Mouse (Mus musculus): ENCODE measurements around the gene Prkcz.

Gene Prkcz

GRCm38 (mm10) chr4:155220213-155221100 lies 140.7 kb downstream of the Prkcz start:
- DNase-seq (ENCODE audit: low read depth), result peak; percentile 56

DNA sequence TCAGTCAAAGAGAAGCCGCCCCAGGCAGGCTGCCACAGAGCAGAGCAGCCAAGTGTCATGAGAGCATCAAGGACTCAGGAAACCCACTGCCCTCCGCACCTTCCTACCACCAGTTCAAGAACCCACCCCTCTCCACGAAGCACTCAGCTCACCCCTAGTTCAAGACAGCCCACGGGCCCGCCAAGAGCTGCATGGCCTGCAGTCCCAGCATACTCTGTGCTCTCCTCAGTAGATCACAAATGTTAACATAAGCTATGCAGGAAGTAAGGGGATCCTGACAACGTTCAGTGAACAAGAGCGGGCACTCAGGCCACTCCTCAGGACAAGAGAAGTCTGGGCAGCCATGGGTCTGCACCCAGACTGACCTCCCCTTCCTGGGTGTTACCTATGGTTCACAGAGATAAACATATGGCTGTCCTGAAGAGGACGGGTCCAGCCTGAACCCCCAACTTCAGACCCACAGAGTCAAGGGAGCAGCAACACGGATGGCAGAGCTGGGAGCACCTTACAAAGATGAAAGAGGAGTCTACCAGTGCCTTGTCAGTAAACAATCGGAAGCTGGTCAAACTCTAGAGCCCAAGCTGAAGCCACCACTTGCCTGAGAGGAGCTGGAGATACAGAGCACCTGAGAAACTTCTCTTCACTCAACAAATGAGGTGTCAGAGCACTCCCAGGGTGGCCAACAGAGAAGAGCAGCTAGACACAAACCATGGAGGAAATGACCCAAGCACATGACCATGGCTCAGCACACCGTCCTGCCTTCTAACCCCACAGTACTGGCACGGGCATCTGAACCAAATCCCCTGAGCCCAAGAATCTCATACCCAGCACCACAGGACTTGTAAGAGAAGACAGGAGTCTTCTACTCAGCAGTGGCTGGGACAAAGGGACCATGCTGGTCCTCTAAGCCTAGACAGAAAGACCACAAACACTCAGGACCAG lies 141.6 kb downstream of the Prkcz start:
- peak; percentile 61 for DNase-seq (ENCODE audit: low read depth)

DNA sequence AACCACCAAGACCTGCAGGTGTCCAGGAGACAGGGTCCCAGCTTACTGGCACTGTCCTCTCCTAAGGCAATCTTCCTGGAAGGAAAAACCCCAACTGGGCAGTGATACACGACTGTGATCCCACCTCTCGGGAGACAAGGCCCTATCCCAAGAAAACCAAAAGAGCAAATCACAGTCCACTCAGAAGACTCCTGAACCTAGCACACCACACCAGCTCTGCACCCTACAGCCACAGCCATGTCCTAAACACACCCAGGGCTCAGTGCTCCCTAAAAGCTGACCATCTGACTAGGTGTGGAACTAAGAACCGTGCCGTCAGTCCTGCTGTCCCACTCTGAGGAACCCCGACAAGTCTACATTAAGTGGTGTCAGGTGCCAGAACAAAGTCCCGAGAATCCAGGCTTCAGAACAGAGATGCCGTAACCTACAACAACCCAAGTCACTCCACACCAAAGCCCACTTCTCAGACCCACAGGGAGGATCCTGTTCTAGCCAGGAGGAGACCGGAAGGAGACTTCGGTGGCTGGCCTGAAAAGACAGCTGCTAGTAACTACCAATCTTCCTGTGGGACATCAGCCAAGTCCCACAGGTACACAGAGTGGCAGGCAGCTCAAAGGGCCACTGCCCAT lies 142.9 kb downstream of the Prkcz start:
- peak; percentile 39 for DNase-seq (ENCODE audit: low read depth)

- DNase-seq (ENCODE audit: low read depth), result peak; percentile 76
Measured at GRCm38 (mm10) chr4:155217241-155218103, 143.7 kb downstream of the Prkcz start.

DNA sequence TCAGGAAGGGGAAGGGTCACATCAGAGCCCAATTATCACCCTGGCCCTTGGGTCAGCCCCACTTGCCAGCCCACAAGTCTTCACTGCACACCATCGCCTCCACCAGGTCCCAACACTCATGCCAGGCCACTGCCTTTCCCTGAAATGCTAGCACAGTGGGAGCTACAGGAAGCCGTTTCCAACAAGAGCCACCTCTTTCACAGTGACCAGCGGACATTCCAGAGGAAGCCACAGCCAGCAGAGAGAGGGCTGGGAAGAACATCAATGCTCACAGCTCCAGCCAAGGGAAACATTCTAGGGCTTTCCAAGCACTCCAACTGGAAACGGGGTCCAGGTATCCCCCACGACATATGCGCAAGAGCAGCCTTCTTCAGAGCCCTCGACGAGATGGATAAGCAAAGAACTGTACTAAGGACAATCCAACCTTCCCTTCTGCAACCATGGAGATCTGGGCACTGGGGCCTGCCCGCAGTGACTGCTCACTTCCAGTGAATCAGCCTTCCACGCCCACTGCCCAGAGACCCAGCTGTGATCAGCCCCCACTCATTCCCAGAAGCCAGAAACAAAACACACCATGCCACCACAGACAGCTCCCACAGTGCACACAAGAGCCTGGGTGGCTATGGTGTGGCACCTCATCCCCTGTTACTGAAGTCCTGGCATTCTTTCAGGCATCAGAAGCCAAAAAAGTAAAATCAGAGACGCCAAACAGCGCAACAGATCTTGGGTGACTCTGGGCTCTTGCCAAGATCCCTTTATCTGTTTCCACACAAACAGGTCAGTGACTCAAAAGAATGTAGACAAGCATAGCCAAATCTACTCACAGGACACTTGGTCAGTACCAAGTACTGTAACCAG lies 145.2 kb downstream of the Prkcz start:
- no peak for DNase-seq (ENCODE audit: low read depth)

DNA sequence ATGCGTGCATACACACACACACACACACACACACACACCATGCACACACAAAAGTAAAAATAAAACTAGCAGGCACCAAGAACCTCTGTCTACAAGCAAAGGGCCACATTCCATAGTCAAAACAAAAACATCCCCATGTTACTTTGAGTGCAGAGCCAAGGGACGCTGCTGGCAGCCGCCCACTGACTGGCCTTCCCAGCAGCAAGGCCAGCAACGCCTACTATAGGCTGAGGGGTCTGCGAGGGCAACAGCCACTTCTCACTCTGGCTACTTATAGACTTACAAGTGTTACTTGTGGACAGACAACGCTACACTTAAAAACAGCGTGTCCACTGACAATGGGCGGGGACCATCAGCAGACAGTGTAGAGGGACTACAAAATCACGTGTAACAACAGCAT lies 146.0 kb downstream of the Prkcz start:
- DNase-seq (ENCODE audit: low read depth), result no peak

- DNase-seq (ENCODE audit: low read depth), result no peak
Measured at GRCm38 (mm10) chr4:155214793-155215192, 146.4 kb downstream of the Prkcz start.

DNA sequence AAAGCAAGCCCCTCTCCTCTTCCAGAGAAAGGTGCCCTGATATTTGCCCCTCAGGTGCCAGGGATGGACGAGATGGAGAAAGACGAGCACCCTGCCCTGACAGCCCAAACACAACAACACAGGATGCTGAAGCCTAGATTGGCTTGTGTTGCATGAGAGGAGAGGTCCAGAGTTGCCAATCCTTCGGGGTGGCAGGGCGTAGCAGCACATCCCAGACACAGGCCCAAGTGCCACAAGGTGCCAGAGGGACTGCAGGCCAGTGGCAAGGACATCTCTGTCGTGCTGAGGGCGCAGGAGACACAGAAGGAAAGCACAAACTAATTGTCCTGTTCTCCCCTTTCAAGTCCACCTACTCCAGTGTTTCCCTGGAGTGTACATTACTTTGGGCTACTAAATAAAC lies 147.0 kb downstream of the Prkcz start:
- no peak for DNase-seq (ENCODE audit: low read depth)

DNA sequence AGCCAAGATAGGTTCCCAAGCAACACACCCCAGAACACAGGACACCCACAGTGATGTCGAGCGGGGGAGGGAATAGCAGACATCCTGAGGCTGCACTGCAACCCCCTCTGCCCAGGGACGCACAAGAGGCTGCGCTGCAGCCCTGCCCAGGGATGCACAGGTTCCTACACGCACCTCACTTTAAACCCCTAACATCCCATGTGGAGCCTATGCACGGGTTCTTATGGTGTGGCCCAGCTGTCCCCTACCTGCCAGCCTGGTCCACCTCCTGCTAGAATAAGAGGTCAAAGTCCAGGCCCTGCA lies 147.5 kb downstream of the Prkcz start:
- no peak for DNase-seq (ENCODE audit: low read depth)

GRCm38 (mm10) chr4:155213052-155213751 lies 148.0 kb downstream of the Prkcz start:
- DNase-seq (ENCODE audit: low read depth), result no peak

All from naive thymus-derived CD4-positive, alpha-beta T cell, adult 2 months (primary cell).